Mouse (Mus musculus): Measurements from ENCODE around the gene Uba3.
A peak's percentile ranks its signal among the peaks of the same experiment; 100 is the strongest.

The Uba3 gene

DNA sequence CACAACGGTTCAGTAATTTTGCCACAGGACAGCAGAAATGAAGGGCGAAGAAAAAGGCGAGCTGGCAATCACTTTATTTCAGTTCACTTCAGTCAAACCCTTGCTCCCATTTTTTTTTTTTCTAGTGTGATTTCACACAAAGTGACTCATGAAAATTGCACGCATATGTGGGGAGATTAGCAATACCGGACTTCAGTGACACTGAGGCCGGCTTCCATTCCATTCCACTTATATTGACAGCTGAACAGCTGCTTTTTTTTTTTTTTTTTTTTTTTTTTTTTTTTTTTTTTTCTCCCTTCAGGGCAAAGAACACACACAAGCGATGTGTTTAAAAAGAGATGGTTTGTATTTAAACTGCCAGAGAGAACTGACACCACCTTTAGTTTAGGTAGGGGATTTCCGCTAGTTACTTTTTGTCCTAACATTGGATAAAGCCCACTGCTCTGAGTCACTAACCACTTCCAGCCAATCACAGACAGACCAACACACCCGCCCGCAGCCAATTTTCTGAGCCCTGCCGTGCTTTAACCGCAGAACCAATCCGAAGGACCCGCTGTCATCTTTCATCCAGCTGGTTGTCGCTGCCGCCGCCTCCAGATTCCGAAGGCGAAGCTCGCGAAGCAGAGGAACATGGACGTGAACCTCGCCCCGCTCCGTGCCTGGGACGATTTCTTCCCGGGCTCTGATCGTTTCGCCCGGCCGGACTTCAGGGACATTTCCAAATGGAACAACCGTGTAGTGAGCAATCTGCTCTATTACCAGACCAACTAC is 4.9 kb upstream of the Uba3 start, which contains the start of gene Arl6ip5:
Arl6ip5 (plus strand) TSS at position 499 of the 771 bp plus-strand sequence.
- DNase-seq, result peak; percentile 87

DNA sequence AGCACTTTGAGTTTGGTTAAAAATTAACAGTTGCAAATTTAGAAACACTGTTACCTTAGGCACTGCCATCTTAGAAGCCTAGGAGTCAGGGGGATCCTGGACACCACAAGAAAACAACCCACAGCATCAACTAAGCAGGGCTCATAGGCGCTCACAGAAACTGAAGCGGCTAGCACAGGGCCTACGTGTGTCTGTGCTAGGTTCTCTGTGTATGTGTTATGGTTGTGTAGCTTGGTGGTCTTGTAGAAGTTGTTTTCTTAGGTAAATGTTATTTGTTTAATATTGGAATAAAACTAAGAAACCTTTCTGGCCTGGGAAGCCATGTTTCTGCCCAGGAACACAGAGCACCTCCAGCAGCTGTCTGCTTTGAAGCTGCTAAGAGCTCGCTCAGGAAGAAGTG is 4.3 kb upstream of the Uba3 start:
- no peak for DNase-seq

DNA sequence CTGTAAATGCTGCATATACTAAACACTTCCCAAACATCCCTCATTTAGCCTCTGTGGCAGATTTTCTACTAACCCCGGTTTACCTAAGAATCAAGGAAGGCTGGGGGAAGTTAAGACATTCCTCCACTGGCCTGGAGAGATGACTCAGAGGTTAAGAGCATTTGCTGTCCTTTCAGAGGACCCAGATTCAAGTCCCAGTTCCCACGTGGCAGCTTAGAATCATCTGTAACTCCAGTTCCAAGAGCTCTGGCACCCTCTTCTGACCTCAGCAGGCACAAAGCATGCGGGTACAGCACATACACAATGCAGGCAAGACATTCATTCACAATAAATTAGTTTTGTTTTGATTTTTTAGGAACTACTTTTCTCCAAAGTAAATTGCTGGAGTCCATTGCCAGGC is 3.8 kb upstream of the Uba3 start:
- DNase-seq, result no peak

DNA sequence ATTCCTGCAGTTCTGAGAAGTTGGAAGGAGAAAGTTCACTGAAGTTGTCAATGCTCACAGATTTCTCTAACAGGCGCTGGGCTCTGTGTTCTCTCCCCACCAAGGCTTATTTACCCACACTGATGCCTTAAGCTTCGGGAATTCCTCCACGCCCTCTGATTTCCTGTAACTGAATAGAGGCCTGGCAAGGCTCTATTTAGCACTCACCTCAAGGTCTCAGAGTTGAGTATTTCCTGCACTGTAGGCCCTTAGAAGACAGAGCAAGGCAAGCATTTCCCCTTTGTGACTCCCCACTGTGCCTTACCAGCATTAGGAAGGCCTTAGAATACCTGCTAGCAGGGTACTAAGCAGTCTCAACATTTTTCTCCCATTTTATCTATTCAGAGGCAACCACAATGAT is 3.0 kb upstream of the Uba3 start:
- no peak for DNase-seq

DNA sequence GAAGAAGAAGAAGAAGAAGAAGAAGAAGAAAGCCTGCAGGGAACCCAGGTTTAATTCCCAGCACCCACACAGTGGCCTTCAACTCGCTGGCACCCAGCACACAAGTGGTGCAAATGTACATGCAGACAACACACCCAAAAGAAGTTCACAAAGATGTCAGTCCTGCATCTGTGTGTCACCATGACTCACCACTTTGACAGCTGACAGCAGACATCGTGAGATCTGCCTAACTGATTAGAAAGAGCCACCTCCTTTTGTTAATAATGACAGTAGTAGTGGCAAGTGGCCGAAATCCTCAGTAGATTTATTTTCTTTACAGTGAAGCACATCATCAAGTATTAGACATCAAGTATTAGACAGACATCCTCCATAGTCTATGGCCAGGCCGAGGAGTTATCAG is 1.6 kb upstream of the Uba3 start:
- no peak for DNase-seq

DNA sequence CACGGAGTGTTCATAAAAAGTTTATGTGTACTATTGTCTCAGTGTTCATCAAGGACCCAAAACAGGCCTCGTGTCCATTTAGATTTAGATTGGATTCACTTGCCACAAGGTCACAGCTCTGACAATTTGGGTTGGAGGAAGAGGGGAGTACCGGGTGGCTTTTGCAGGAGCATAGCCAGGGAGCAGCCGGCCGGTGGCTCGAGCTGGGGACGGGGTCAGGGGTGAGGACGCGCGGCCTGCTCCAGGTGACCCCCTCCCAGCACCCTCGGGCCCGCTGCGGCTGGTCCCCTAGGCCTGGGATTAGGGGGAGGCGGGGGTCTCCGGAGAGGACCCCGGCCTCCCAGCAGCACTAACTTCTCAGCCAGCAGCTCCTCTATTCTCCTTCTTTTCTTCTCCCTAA is 495 bp downstream of the Uba3 start:
- DNase-seq, result peak; percentile 40

DNA sequence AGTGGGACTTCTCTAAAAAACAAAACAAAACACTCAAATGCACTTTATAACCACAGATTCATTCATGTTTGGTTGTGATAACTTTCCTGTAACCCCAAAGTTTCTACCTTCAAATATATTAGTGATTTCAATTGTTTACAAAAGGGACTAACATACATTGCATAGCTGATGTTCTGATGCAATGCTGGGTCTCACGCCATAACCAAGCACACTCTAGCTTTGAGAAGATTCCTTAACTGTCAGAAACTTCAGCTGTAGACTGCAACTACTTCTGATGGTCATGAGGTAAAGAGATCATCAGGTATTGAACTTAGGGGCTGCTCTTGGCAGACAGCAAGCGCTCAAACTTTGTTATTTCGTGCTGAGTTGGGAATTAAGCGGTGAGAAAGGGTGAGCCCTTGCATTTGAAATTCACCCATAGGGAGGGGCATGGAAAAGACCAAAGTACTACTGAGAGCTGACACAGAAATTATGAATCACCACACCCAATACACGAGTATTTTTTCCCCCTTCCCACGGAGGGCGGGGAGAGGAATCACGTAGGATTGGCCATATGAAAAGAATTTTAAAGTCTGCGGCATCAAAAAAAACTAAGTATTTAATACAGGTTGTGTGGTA is 1.1 kb downstream of the Uba3 start:
- no peak for DNase-seq

DNA sequence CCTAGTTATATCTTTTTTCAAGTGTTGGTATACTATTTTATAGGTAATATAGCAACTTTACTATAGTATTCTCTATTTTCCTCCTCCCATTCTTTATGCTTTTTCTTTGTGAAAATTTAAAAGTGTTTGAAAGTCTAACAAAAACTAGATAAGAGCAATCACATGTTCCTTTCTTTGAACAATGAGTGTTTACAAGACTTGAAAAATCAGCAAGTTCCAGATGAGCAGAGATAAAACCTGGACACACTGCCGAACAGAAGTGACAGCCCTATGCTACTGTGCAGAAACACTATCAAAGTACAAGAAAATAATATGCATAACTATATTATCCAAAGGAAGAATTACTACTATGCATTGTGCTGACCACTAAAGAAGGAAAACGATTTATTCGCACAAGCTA is 3.0 kb downstream of the Uba3 start:
- no peak for DNase-seq

DNA sequence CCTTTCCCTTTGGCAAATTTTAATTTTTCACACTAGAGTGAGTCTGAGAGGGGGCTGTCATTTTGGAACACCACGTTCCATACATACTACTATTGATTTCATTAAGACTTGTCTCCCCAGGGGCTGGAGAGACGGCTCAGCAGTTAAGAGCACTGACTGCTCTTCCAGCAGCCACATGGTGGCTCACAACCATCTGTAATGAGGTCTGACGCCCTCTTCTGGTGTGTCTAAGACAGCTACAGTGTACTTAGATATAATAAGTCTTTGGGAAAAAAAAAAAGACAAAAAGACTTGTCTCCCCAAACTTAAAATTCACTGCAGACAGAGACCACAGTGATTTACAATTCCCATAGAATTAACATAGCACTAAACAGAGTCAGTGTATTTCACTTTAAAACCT is 5.0 kb downstream of the Uba3 start:
- no peak for DNase-seq

DNA sequence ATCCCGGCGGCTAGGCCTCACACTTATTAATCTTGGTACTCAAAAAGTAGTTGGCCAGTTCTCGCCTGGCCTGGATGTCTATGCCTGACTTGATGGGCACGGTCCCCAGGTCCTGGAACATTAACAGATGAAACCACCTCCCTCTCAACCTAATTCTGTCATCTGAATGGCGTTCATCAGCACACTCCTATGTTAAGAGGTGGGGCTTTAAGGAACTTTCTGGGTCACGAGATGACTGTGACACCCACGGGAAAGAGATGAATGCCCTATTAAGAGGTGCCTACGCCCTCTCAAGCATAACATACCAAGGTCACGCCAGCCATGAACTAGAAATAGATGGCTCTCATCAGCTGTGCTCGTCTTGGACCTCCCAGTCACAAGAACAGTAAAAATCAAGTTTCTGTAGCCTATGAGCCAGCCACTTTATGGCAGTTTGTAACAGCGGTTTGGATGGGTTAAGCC is 26.0 kb downstream of the Uba3 start:
- DNase-seq, result no peak

DNA sequence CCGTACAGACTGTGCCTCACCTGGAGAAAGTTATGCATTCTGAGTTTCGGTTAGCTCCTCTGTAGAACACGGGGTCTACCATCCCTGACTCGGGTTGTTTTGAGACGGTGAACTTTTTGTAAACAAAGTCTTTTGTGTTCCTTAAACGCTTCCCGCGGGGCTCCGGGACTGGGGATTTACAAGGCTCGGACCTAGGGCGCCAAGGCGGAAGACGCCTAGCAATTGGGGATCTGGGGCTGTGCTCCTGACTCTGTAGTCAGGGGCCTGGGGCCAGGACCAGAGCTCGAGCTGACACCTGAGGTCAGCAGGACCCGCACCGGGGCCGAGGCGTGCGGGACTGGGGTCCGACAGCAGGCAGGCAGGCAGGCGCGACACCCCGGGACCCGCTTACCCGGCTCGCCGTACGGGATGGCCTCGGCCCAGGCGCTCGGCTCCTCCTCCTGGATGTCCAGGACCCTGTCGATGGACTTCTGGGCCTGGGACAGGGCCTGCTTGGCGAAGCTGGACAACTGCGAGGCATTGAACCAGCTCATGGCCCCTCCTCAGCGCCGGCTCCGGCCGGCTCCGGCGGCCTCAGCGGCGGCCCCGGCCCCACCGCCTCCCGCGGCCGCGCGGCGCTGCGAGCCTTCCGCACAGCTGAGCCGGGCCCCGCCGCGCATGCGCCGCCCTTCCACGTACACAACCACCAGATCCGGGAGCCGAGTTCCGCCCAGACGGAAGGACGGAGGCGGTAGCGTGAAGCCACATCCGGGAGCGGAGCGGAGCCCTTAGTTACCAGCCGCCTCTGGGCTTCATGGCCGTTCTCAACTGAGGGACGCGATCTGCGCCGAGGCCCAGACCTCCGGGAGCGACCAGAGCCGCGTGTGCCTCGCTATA is 26.7 kb downstream of the Uba3 start, which contains the start of gene Tmf1:
Tmf1 (minus strand) TSS at position 632 of the 876 bp plus-strand sequence.
- peak; percentile 95 for DNase-seq

DNA sequence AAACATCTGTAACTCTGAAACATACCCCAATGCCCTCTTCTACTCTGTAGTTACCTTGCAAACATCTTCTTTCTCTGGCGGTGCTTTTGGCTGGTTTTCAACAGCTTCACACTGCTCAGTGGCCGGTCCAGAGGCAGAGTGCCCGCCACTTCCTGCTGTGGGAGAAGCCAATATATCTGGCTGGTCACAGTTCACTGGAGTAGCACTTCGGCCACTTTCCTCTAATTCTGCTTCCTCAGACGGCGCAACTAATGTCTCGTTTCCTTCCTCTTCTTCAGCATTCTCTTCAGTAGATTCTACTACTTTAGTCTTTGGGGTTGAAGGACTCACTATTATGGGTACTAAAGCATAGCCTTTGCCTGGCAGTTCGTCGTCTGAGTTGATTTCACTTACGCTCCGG is 29.7 kb downstream of the Uba3 start:
- no peak for DNase-seq

DNA sequence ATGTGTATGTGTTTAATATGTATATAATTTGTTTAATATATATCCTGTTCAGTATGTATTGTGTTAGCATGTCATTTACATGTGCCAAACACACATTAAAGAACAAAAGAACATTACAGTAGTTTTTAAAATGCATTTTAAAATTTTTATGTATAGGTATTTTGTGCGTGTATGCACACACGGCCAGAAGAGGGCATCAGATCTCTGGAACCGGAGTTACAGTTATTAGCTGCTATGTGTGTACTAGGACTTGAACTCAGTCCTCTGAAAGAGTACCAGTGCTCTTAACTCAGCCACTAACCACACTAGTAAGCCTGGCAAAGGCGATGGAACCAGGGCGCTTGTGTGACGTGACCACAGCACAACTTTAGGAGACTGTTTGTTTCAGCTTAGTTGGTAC is 55.3 kb downstream of the Uba3 start:
- DNase-seq, result no peak

DNA sequence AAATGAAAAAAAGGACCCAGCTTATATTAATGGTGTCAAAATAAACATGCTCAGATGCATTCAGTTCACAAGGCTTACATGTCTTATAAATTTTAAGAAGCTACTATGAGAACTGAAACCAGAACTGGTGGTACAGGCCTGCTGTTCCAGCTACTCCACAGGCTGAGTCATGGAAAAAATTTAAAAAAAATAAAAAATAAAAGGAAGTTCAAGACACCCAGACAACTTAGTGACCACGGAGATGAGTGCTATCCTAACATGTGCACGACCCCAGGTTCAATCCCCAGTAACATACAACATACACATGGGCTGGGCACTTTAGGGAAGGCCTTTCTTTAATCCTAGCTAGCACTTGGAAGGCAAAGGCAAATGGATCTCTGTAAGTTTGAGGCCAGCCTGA is 55.7 kb downstream of the Uba3 start:
- no peak for DNase-seq

DNA sequence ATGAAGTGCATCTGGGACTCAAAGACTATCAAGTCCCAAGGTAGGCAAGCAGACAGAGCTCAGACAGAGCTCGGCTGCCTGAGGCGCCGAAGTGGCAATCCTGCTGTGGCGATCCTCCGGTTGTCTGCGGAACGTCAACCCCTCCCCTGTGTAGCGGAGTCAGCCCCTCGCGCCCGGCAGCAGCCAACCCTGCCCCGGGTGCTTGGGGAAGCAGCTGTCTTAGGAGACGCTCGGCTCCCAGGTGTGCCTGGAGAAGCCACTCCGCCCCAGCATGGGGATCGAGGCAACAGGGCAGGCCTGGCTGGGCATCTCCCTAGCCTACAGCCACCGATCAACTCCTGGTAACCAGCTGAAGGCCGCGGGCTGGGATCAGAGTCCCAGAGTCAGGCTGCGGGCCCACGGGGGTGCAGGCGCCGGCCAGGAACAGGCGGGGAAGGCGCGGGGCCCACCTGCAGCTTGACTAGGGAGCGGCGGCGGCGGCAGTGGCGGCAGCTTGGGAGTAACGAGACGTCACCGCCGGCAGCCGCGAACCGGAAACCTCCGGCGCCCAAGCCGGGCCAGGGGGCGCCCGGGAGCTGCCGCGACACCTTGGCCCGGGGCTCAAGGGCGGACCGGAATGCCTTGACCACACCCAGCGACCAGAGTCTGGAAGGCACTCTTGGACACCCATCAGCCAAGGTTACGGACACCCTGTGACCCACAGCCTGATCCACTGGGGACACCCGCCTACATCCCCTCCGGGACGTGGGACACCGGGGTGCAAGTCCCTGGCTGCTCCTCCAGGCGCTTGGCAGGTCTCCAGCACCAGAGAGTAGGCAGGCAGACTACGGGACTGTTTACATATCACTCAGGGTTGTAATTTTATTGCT is 56.8 kb downstream of the Uba3 start, which contains the start of gene Eogt:
Eogt (minus strand) TSS at position 800 of the 869 bp plus-strand sequence.
- peak; percentile 87 for DNase-seq

DNA sequence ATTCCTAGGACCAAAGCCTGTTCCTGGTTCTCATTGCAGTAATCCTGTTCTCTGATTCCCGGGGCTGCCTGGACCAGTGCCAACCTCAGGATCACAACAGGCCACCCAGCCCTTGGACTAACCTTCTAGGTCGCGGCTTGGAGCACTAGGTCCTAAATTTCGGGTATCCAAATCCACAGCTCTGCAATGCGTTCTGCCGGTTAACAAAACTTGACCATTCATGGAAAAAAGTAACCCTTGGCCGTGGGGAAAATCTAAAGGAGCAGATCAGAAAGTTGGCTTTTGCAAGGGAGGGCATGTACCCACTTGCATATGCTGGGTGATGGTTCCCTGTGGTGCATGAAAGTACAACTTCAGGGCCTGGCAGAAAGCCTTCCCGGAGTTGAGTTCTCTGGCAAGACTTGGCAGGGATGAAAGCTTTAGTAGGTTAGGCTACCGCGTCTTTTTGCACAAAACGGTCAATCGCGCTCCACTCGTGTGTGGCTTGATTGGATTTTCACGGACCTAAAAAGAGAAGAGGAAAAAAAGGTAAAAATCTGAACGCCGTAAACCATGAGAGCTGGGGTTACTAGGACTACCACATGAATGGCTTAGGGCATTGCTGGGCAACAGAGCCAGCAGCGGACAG is 57.6 kb downstream of the Uba3 start:
- DNase-seq, result no peak

DNA sequence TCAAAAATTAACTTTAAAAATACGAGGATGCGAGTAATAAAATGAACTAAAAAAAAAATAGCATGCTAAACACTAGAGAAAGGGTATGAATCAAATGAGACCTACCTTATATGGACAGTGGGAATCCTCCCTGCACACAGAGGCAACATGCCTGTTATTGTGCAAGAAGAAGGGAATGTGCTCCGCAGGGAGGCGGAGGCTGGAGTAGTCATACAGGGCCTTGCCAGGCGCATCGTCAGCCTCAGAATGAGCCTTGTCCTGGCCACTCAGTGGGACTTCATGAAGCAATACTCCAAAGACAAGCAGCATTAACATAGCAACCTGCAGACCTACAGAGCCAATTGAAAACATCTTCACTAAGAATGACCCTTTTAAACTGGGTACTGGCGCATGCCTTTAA is 60.3 kb downstream of the Uba3 start:
- DNase-seq, result no peak

DNA sequence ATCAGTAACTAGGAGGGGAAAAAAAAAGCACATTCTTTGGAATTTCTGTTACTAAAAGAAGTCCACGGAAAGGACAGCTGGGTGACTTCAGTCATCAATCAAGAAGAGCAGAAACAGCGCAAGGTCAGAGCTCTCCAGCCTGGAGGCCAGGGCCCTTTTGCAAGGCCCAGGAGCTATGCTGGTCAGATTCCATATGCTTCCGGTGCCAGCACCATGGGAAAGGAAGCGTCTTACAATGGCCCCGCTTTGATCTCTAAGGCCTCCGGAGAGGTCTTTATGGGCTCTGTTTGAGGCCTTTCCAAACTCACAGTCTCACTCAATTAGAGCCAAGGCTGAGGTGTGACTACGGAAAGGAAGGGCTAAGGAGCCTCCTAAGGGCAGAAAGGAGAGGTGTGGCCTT is 61.1 kb downstream of the Uba3 start:
- DNase-seq, result no peak

DNA sequence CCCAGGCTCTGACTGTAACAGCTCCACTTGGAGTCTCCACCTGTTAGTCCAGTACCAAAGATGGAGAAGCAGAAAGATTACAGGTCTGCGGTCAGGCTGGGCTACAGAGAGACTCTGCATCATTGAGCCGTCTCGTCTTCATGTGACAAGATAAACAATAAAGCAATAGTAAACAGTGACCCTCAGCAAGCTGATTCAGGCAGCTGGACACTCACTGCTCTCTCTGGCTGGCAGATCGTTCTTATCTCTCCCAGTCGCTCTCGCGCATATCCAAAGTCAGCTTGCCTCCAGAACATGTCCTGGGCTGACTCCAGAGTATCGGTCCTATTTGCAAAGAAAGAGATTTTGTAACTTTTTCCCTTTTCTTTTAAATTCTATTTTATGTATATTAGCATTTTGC is 62.8 kb downstream of the Uba3 start:
- no peak for DNase-seq

DNA sequence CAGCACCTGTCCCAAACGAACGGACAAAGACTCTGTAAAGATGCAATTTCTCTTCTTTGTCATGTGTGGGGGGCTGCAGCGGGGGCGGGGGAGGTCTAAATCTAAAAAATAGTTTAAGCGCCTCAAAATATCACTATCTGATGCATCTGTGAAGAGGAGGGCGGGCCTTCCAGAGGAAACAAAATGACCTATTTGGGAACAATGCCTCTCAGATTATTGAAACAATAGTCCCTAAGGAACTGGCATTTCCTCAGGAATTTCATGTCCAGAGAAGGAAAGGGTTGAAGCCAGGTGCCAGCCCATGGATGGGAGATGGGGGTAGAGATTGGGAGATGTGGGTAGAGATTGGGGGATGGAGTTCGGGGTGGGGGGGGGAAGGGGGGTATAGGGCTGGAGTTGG is 63.6 kb downstream of the Uba3 start:
- no peak for DNase-seq

Data from thymus, postnatal 25 days (tissue).